Mouse (Mus musculus): ENCODE data around the gene Gm8050. TPM values are rescaled to one million over a fixed set of nuclear protein-coding genes. Genes with fewer than 3 reads are reported as not detected.
A peak's percentile ranks its signal among the peaks of the same experiment; 100 is the strongest.
"Not testable (repeated sequence)": the region's sequence is repeated elsewhere in the genome, so short reads cannot be mapped to it uniquely, and the experiment has no call there.

Gm8050 gene
- polyA plus RNA-seq (2011; ENCODE audit: insufficient read depth, insufficient read length, low read depth, missing spikeins) = not detected in 2 replicates

DNA sequence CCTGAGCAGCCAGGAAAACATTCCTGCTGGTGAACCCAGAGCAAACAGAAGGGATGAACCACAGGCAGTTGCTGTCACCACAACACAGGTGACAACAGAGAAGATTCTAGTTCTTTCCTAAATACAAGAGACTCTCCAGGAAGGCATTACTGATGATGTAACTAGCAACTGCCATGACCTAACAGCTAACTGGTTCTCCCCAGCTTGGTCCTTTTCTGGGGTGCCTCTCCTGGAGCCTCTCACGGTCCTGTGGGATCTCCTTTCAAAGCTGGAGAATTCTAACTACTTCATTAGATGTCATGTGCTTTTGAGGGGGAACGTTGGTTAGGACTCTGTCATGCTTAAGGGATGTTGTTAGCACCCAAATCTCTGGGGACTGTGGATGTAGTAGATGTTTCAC is at the start of gene Gm8050:
Gene Gm8050 (minus strand): TSS at position 101 of the 400 bp plus-strand sequence.
- not testable (repeated sequence) for H3K9me3 ChIP-seq (replicated peaks; ENCODE audit: control insufficient read depth, insufficient read depth, low read length, poor library complexity, severe bottlenecking); H3K9ac ChIP-seq (ENCODE audit: low read depth, poor library complexity, severe bottlenecking); H3K27ac ChIP-seq (ENCODE audit: insufficient read depth, low read length); H3K36me3 ChIP-seq (ENCODE audit: control insufficient read depth, insufficient read depth, low read length, poor library complexity, severe bottlenecking); H3K4me1 ChIP-seq (ENCODE audit: control insufficient read depth, insufficient read depth, low read length); H3K27me3 ChIP-seq (ENCODE audit: control insufficient read depth, insufficient read depth, low read length, poor library complexity, severe bottlenecking); H3K4me3 ChIP-seq (ENCODE audit: low read depth, low read length)

DNA sequence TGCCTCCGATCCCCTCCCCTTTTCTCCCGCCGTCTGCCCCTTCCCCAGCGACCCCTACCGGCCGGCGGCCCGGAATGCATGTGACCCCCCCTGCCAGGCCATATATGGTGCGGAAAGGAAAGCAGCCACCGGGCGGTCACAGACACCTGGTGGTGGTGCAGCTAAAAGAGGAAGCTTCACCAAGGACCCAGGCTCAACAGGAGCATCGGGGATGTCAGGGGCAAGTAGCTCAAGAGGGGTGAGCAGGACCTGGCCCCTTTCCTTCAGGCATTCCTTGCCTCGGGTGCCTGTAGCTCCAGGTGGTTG is 37.1 kb upstream of the Gm8050 start:
- not testable (repeated sequence) for H3K27ac ChIP-seq (ENCODE audit: insufficient read depth, low read length); H3K9ac ChIP-seq (ENCODE audit: low read depth, poor library complexity, severe bottlenecking); H3K4me1 ChIP-seq (ENCODE audit: control insufficient read depth, insufficient read depth, low read length); H3K4me3 ChIP-seq (ENCODE audit: low read depth, low read length); H3K36me3 ChIP-seq (ENCODE audit: control insufficient read depth, insufficient read depth, low read length, poor library complexity, severe bottlenecking); H3K27me3 ChIP-seq (ENCODE audit: control insufficient read depth, insufficient read depth, low read length, poor library complexity, severe bottlenecking); H3K9me3 ChIP-seq (replicated peaks; ENCODE audit: control insufficient read depth, insufficient read depth, low read length, poor library complexity, severe bottlenecking)

DNA sequence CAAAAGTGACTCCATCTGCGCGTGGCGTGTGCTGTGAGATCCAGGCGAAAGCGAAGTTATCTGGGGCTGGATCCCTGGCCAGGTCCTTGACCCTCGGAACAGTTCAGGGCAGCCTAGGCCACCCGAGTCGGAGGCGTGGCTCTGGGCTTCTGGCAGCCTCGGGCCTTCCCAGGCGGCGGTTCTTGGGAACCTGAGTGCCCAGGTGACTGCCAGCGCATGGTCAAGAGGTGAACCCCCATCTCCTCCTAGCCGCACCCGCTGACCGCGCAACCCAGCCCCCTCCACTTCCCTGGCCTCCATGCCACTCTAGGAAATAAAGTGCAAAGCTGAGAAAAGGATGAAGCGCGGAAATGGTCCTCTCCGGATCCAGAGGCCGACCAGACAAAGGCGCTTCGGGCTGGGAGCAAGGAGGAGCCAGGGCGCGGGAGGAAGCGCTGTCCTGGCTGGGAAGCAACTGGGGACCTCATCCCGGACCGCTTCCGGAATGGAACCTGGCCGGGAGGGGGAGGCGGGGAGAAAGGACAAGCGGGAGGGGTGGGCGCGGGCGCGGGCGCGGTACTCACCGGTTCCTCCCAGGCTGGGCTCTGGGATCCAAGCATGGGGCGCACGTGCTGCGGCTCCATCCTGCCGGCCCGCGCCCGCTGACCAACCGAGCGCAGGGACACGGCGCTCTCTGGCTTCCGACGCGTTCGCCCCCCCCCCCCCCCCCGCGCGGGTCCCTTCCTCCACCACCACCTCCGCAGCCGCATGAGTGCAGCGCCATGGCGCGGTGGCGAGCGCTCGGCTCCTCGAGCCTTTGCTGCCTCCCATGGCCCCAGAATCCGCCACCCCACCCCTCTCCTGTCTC is 36.6 kb upstream of the Gm8050 start:
- peak overlapping the region; percentile 71 for H3K4me3 ChIP-seq (ENCODE audit: low read depth, low read length)
- H3K9ac ChIP-seq (ENCODE audit: low read depth, poor library complexity, severe bottlenecking); H3K4me1 ChIP-seq (ENCODE audit: control insufficient read depth, insufficient read depth, low read length); H3K9me3 ChIP-seq (replicated peaks; ENCODE audit: control insufficient read depth, insufficient read depth, low read length, poor library complexity, severe bottlenecking); H3K27me3 ChIP-seq (ENCODE audit: control insufficient read depth, insufficient read depth, low read length, poor library complexity, severe bottlenecking); H3K36me3 ChIP-seq (ENCODE audit: control insufficient read depth, insufficient read depth, low read length, poor library complexity, severe bottlenecking); H3K27ac ChIP-seq (ENCODE audit: insufficient read depth, low read length): not testable (repeated sequence)

DNA sequence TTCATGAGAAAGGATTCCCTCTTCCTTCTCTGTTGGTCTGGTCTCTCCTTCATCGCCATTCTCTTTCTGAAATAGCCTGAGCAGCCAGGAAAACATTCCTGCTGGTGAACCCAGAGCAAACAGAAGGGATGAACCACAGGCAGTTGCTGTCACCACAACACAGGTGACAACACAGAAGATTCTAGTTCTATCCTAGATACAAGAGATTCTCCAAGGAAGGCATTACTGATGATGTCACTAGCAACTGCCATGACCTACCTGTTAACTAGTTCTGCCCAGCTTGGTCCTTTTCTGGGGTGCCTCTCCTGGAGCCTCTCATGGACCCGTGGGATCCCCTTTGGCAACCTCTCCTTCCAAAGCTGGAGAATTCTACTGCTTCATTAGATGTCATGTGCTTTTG is 22.2 kb upstream of the Gm8050 start, which contains the start of gene Gm3636:
Gene Gm3636 (minus strand): TSS at position 101 of the 400 bp plus-strand sequence.
- not testable (repeated sequence) for H3K36me3 ChIP-seq (ENCODE audit: control insufficient read depth, insufficient read depth, low read length, poor library complexity, severe bottlenecking); H3K4me1 ChIP-seq (ENCODE audit: control insufficient read depth, insufficient read depth, low read length); H3K4me3 ChIP-seq (ENCODE audit: low read depth, low read length); H3K27me3 ChIP-seq (ENCODE audit: control insufficient read depth, insufficient read depth, low read length, poor library complexity, severe bottlenecking); H3K9ac ChIP-seq (ENCODE audit: low read depth, poor library complexity, severe bottlenecking); H3K27ac ChIP-seq (ENCODE audit: insufficient read depth, low read length); H3K9me3 ChIP-seq (replicated peaks; ENCODE audit: control insufficient read depth, insufficient read depth, low read length, poor library complexity, severe bottlenecking)

DNA sequence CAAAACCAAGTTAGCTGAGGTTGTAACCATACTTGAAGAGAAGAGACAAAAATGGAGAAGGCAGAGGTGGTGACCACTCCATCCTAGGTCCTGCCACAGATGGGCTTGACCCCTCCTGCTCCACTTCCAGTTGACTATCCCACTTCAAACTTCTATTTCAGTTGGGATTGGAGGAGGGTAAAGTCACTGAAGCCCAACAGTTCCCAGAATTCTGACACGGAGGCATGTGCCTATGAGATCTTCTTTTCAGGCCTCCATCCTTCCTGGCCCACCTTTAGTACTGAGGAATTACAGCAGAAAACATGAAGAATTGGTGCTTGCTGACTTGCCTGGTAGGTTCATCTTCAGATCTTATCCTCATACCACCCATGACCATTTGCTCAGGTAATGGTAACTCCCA is 36.0 kb downstream of the Gm8050 start, which contains the start of gene Gm10251:
Gene Gm10251 (minus strand): TSS at position 101 of the 400 bp plus-strand sequence.
- H3K4me3 ChIP-seq (ENCODE audit: low read depth, low read length); H3K27ac ChIP-seq (ENCODE audit: insufficient read depth, low read length); H3K4me1 ChIP-seq (ENCODE audit: control insufficient read depth, insufficient read depth, low read length); H3K27me3 ChIP-seq (ENCODE audit: control insufficient read depth, insufficient read depth, low read length, poor library complexity, severe bottlenecking); H3K9me3 ChIP-seq (replicated peaks; ENCODE audit: control insufficient read depth, insufficient read depth, low read length, poor library complexity, severe bottlenecking); H3K9ac ChIP-seq (ENCODE audit: low read depth, poor library complexity, severe bottlenecking); H3K36me3 ChIP-seq (ENCODE audit: control insufficient read depth, insufficient read depth, low read length, poor library complexity, severe bottlenecking): not testable (repeated sequence)

Other genes with a start within 250 kb of the Gm8050 start
- gene Gm8356, start 183.0 kb downstream of the Gm8050 start, polyA plus RNA-seq (2011; ENCODE audit: insufficient read depth, insufficient read length, low read depth, missing spikeins) = not detected in 2 replicates
- gene Gm3629, start 129.6 kb downstream of the Gm8050 start, polyA plus RNA-seq (2011; ENCODE audit: insufficient read depth, insufficient read length, low read depth, missing spikeins) = not detected in 2 replicates
- gene Gm3460, start 97.8 kb downstream of the Gm8050 start, polyA plus RNA-seq (2011; ENCODE audit: insufficient read depth, insufficient read length, low read depth, missing spikeins) = not detected in 2 replicates
- 0.57 TPM in 1 of 2 replicates, not detected in the other for gene Gm10251, start 36.1 kb downstream of the Gm8050 start, polyA plus RNA-seq (2011; ENCODE audit: insufficient read depth, insufficient read length, low read depth, missing spikeins)
- 4.4 and 4.9 TPM in 2 replicates for gene Gm3636, start 22.1 kb upstream of the Gm8050 start, polyA plus RNA-seq (2011; ENCODE audit: insufficient read depth, insufficient read length, low read depth, missing spikeins)
- not detected in 2 replicates for gene Gm8362, start 54.2 kb upstream of the Gm8050 start, polyA plus RNA-seq (2011; ENCODE audit: insufficient read depth, insufficient read length, low read depth, missing spikeins)
- gene Gm3642, start 120.1 kb upstream of the Gm8050 start, polyA plus RNA-seq (2011; ENCODE audit: insufficient read depth, insufficient read length, low read depth, missing spikeins) = not detected in 2 replicates
- 0.64 TPM in 1 of 2 replicates, not detected in the other for gene Gm3667, start 169.7 kb upstream of the Gm8050 start, polyA plus RNA-seq (2011; ENCODE audit: insufficient read depth, insufficient read length, low read depth, missing spikeins)

Measured in ES-Bruce4 (cell line).